Mouse (Mus musculus): ENCODE results near the gene Sumo3. TPM values are rescaled to one million over a fixed set of nuclear protein-coding genes. Genes with fewer than 3 reads are reported as not detected.
A peak's percentile ranks its signal among the peaks of the same experiment; 100 is the strongest.

The Sumo3 gene
- polyA plus RNA-seq, 1 experiment from 2014 or later, result 340 TPM

DNA sequence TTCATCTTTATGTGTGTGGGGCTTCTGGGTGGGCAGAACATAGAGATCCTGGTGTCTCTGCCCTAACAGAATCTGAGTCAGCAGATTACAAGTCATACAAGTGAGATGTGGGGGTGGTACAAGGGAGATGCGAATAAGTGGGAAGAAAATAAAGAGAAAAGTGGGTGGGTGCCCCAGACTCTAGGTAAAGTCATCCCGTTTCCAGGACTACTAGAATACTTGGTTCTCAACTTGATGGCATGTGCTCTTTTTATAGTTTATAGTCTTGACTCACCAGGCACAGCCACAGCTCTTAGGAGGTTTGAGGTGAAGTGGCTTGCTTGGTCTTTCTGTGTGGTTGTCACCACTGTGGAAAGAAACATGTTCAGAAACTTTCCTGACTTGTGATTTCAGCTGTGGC, 9.8 kb upstream of the Sumo3 start:
- WGBS, result 84% methylated on average over 2 of the region's 2 CpGs
- no peak overlapping the region for H3K27ac ChIP-seq (replicated peaks; ENCODE audit: low read depth, low read length)
- no peak overlapping the region for H3K4me2 ChIP-seq (ENCODE audit: low read depth, severe bottlenecking)
- no peaks in the 10 kb centered on the region for H3K27me3 ChIP-seq (ENCODE audit: control insufficient read depth, insufficient read depth, low read length)
- no peak overlapping the region for H3K4me3 ChIP-seq (ENCODE audit: low read depth, low read length)
- no peaks in the 10 kb centered on the region for H3K9me3 ChIP-seq (ENCODE audit: control insufficient read depth, low read length)
- H3K36me3 ChIP-seq (ENCODE audit: control insufficient read depth, insufficient read depth, low read length), result peaks cover 27% of the 10 kb centered on the region
- DNase-seq (ENCODE audit: low spot score) (no peak), ATAC-seq (ENCODE audit: insufficient number of reproducible peaks, low FRiP score, low TSS enrichment, low read depth) (no peak)
- no peak overlapping the region for H3K9ac ChIP-seq (ENCODE audit: low read length)
- H3K4me1 ChIP-seq (ENCODE audit: control insufficient read depth, insufficient read depth, low read length), result no peaks in the 10 kb centered on the region

DNA sequence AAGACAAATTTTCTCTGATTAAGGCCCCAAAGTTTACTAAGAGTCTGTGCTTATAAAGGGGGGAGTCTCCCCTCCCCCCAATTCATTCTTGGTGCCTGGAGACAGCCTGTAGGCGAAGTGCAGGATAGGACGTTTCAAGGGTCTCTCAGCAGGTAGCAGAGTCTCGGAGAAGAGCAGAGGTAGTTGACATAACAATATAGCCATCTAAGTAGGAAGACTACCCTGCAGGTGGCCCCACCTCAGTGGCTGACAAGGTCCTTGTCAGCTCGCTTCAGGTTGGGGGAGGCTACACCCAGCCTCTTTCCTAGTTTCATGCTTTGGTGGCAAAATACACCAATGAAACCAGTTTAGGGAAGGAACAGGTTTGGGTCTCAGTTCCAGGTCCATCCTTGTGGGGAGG, 2.9 kb upstream of the Sumo3 start:
- Histone ChIP-seq H3K4me3 (ENCODE audit: low read depth, low read length) (no peak overlapping the region), H3K27me3 (ENCODE audit: control insufficient read depth, insufficient read depth, low read length) (no peaks in the 10 kb centered on the region), H3K4me1 (ENCODE audit: control insufficient read depth, insufficient read depth, low read length) (peaks cover 11% of the 10 kb centered on the region), H3K27ac (replicated peaks; ENCODE audit: low read depth, low read length) (no peak overlapping the region), H3K36me3 (ENCODE audit: control insufficient read depth, insufficient read depth, low read length) (peaks cover 6% of the 10 kb centered on the region; the same call in 1 of the 2 replicates), H3K4me2 (ENCODE audit: low read depth, severe bottlenecking) (no peak overlapping the region), H3K9ac (ENCODE audit: low read length) (no peak overlapping the region), H3K9me3 (ENCODE audit: control insufficient read depth, low read length) (no peaks in the 10 kb centered on the region; the same call in 1 of the 2 replicates)
- ATAC-seq (ENCODE audit: insufficient number of reproducible peaks, low FRiP score, low TSS enrichment, low read depth) (no peak), DNase-seq (ENCODE audit: low spot score) (no peak)
- WGBS, result 57% methylated on average over 4 of the region's 4 CpGs

GRCm38 (mm10) chr10:77604111-77604510, 1.8 kb upstream of the Sumo3 start:
- WGBS, result 93% methylated on average over 6 of the region's 6 CpGs
- peaks cover 11% of the 10 kb centered on the region for H3K4me1 ChIP-seq (ENCODE audit: control insufficient read depth, insufficient read depth, low read length)
- H3K36me3 ChIP-seq (ENCODE audit: control insufficient read depth, insufficient read depth, low read length), result no peaks in the 10 kb centered on the region
- ATAC-seq (ENCODE audit: insufficient number of reproducible peaks, low FRiP score, low TSS enrichment, low read depth) (no peak), DNase-seq (ENCODE audit: low spot score) (no peak)
- no peaks in the 10 kb centered on the region; the same call in 1 of the 2 replicates for H3K9me3 ChIP-seq (ENCODE audit: control insufficient read depth, low read length)
- no peak overlapping the region for H3K27ac ChIP-seq (replicated peaks; ENCODE audit: low read depth, low read length)
- H3K4me2 ChIP-seq (ENCODE audit: low read depth, severe bottlenecking), result no peak overlapping the region
- H3K4me3 ChIP-seq (ENCODE audit: low read depth, low read length), result no peak overlapping the region
- H3K27me3 ChIP-seq (ENCODE audit: control insufficient read depth, insufficient read depth, low read length), result no peaks in the 10 kb centered on the region
- no peak overlapping the region for H3K9ac ChIP-seq (ENCODE audit: low read length)

- H3K4me2 ChIP-seq (ENCODE audit: low read depth, severe bottlenecking), result no peak overlapping the region
- ATAC-seq (ENCODE audit: insufficient number of reproducible peaks, low FRiP score, low TSS enrichment, low read depth) (no peak), DNase-seq (ENCODE audit: low spot score) (no peak)
- WGBS, result 91% methylated on average over 5 of the region's 5 CpGs
- H3K9me3 ChIP-seq (ENCODE audit: control insufficient read depth, low read length), result no peaks in the 10 kb centered on the region; the same call in 1 of the 2 replicates
- H3K4me1 ChIP-seq (ENCODE audit: control insufficient read depth, insufficient read depth, low read length), result peaks cover 11% of the 10 kb centered on the region
- no peak overlapping the region; the same call in 1 of the 2 replicates for H3K27ac ChIP-seq (replicated peaks; ENCODE audit: low read depth, low read length)
- no peak overlapping the region for H3K9ac ChIP-seq (ENCODE audit: low read length)
- H3K27me3 ChIP-seq (ENCODE audit: control insufficient read depth, insufficient read depth, low read length), result no peaks in the 10 kb centered on the region
- H3K4me3 ChIP-seq (ENCODE audit: low read depth, low read length), result no peak overlapping the region
- peaks cover 2% of the 10 kb centered on the region; the same call in 1 of the 2 replicates for H3K36me3 ChIP-seq (ENCODE audit: control insufficient read depth, insufficient read depth, low read length)
Observed at GRCm38 (mm10) chr10:77604958-77605357, 939 bp upstream of the Sumo3 start.

GRCm38 (mm10) chr10:77605368-77605767, 529 bp upstream of the Sumo3 start:
- Histone ChIP-seq H3K4me1 (ENCODE audit: control insufficient read depth, insufficient read depth, low read length) (peaks cover 11% of the 10 kb centered on the region), H3K27me3 (ENCODE audit: control insufficient read depth, insufficient read depth, low read length) (no peaks in the 10 kb centered on the region), H3K9me3 (ENCODE audit: control insufficient read depth, low read length) (no peaks in the 10 kb centered on the region; the same call in 1 of the 2 replicates), H3K4me3 (ENCODE audit: low read depth, low read length) (peak overlapping the region; percentile 71), H3K27ac (replicated peaks; ENCODE audit: low read depth, low read length) (peak overlapping the region; percentile 89), H3K9ac (ENCODE audit: low read length) (peak overlapping the region; percentile 90), H3K36me3 (ENCODE audit: control insufficient read depth, insufficient read depth, low read length) (peaks cover 5% of the 10 kb centered on the region; the same call in 1 of the 2 replicates), H3K4me2 (ENCODE audit: low read depth, severe bottlenecking) (peak overlapping the region; percentile 81)
- DNase-seq (ENCODE audit: low spot score), result peak; percentile 47
- ATAC-seq (ENCODE audit: insufficient number of reproducible peaks, low FRiP score, low TSS enrichment, low read depth), result no peak
- WGBS, result 63% methylated on average over 1 of the region's 1 CpGs

- Histone ChIP-seq H3K4me1 (ENCODE audit: control insufficient read depth, insufficient read depth, low read length) (peaks cover 11% of the 10 kb centered on the region), H3K4me2 (ENCODE audit: low read depth, severe bottlenecking) (peak overlapping the region; percentile 81), H3K27ac (replicated peaks; ENCODE audit: low read depth, low read length) (no peak overlapping the region; the same call in 1 of the 2 replicates), H3K27me3 (ENCODE audit: control insufficient read depth, insufficient read depth, low read length) (no peaks in the 10 kb centered on the region), H3K4me3 (ENCODE audit: low read depth, low read length) (peak overlapping the region; percentile 71), H3K36me3 (ENCODE audit: control insufficient read depth, insufficient read depth, low read length) (peaks cover 15% of the 10 kb centered on the region; the same call in 1 of the 2 replicates), H3K9me3 (ENCODE audit: control insufficient read depth, low read length) (no peaks in the 10 kb centered on the region; the same call in 1 of the 2 replicates), H3K9ac (ENCODE audit: low read length) (peak overlapping the region; percentile 90)
- WGBS, result 47% methylated on average over 7 of the region's 7 CpGs
- DNase-seq (ENCODE audit: low spot score), result no peak
- no peak for ATAC-seq (ENCODE audit: insufficient number of reproducible peaks, low FRiP score, low TSS enrichment, low read depth)
Observed at GRCm38 (mm10) chr10:77606855-77607254, 958 bp downstream of the Sumo3 start.

- Histone ChIP-seq H3K27me3 (ENCODE audit: control insufficient read depth, insufficient read depth, low read length) (no peaks in the 10 kb centered on the region), H3K9me3 (ENCODE audit: control insufficient read depth, low read length) (no peaks in the 10 kb centered on the region; the same call in 1 of the 2 replicates), H3K4me2 (ENCODE audit: low read depth, severe bottlenecking) (peak overlapping the region; percentile 81; the same call in 1 of the 2 replicates), H3K4me1 (ENCODE audit: control insufficient read depth, insufficient read depth, low read length) (peaks cover 11% of the 10 kb centered on the region), H3K36me3 (ENCODE audit: control insufficient read depth, insufficient read depth, low read length) (peaks cover 15% of the 10 kb centered on the region; the same call in 1 of the 2 replicates), H3K4me3 (ENCODE audit: low read depth, low read length) (peak overlapping the region; percentile 71; the same call in 1 of the 2 replicates), H3K9ac (ENCODE audit: low read length) (no peak overlapping the region), H3K27ac (replicated peaks; ENCODE audit: low read depth, low read length) (no peak overlapping the region)
- WGBS, result 80% methylated on average over 5 of the region's 5 CpGs
- DNase-seq (ENCODE audit: low spot score) (no peak), ATAC-seq (ENCODE audit: insufficient number of reproducible peaks, low FRiP score, low TSS enrichment, low read depth) (no peak)
Observed at GRCm38 (mm10) chr10:77607441-77607840, 1.5 kb downstream of the Sumo3 start.

GRCm38 (mm10) chr10:77608589-77608988, 2.7 kb downstream of the Sumo3 start:
- H3K27me3 ChIP-seq (ENCODE audit: control insufficient read depth, insufficient read depth, low read length), result no peaks in the 10 kb centered on the region
- 97% methylated on average over 8 of the region's 8 CpGs for WGBS
- H3K36me3 ChIP-seq (ENCODE audit: control insufficient read depth, insufficient read depth, low read length), result peaks cover 19% of the 10 kb centered on the region; the same call in 1 of the 2 replicates
- H3K4me2 ChIP-seq (ENCODE audit: low read depth, severe bottlenecking), result no peak overlapping the region
- H3K4me3 ChIP-seq (ENCODE audit: low read depth, low read length), result no peak overlapping the region
- ATAC-seq (ENCODE audit: insufficient number of reproducible peaks, low FRiP score, low TSS enrichment, low read depth) (no peak), DNase-seq (ENCODE audit: low spot score) (no peak)
- no peaks in the 10 kb centered on the region; the same call in 1 of the 2 replicates for H3K9me3 ChIP-seq (ENCODE audit: control insufficient read depth, low read length)
- peaks cover 11% of the 10 kb centered on the region for H3K4me1 ChIP-seq (ENCODE audit: control insufficient read depth, insufficient read depth, low read length)
- no peak overlapping the region for H3K27ac ChIP-seq (replicated peaks; ENCODE audit: low read depth, low read length)
- H3K9ac ChIP-seq (ENCODE audit: low read length), result no peak overlapping the region
